Mouse (Mus musculus): ENCODE measurements around the gene Atxn7l1. TPM values are rescaled to one million over a fixed set of nuclear protein-coding genes. Genes with fewer than 3 reads are reported as not detected.

The Atxn7l1 gene
- polyA plus RNA-seq, 1 experiment from 2014 or later = 21.3 TPM

GRCm38 (mm10) chr12:33183138-33183627, 35.7 kb downstream of the Atxn7l1 start:
- no peak overlapping the region for H3K9ac ChIP-seq (ENCODE audit: low read length)
- no peaks in the 10 kb centered on the region for H3K27me3 ChIP-seq (ENCODE audit: control insufficient read depth, insufficient read depth, low read length)
- H3K9me3 ChIP-seq (ENCODE audit: control insufficient read depth, low read length) = no peaks in the 10 kb centered on the region
- H3K36me3 ChIP-seq (ENCODE audit: control insufficient read depth, insufficient read depth, low read length) = no peaks in the 10 kb centered on the region
- no peak overlapping the region for H3K4me3 ChIP-seq (ENCODE audit: low read depth, low read length)
- 71% methylated on average over 4 of the region's 4 CpGs for WGBS
- ATAC-seq (ENCODE audit: insufficient read depth, low FRiP score, low TSS enrichment) (no peak), DNase-seq (ENCODE audit: low spot score) (no peak)
- no peak overlapping the region for H3K27ac ChIP-seq (ENCODE audit: low read depth, low read length)
- no peaks in the 10 kb centered on the region for H3K4me1 ChIP-seq (ENCODE audit: control insufficient read depth, insufficient read depth, low read length)
- no peak overlapping the region for H3K4me2 ChIP-seq (ENCODE audit: low read depth)

- ATAC-seq (ENCODE audit: insufficient read depth, low FRiP score, low TSS enrichment) = no peak
- H3K9me3 ChIP-seq (ENCODE audit: control insufficient read depth, low read length) = no peaks in the 10 kb centered on the region
- no peak overlapping the region for H3K9ac ChIP-seq (ENCODE audit: low read length)
- no peak for DNase-seq (ENCODE audit: low spot score)
- no peak overlapping the region for H3K4me2 ChIP-seq (ENCODE audit: low read depth)
- 96% methylated on average over 3 of the region's 3 CpGs for WGBS
- H3K27me3 ChIP-seq (ENCODE audit: control insufficient read depth, insufficient read depth, low read length) = no peaks in the 10 kb centered on the region
- H3K4me1 ChIP-seq (ENCODE audit: control insufficient read depth, insufficient read depth, low read length) = no peaks in the 10 kb centered on the region
- no peaks in the 10 kb centered on the region for H3K36me3 ChIP-seq (ENCODE audit: control insufficient read depth, insufficient read depth, low read length)
- no peak overlapping the region for H3K27ac ChIP-seq (ENCODE audit: low read depth, low read length)
- no peak overlapping the region for H3K4me3 ChIP-seq (ENCODE audit: low read depth, low read length)
Measured at GRCm38 (mm10) chr12:33184137-33184536, 36.6 kb downstream of the Atxn7l1 start.

GRCm38 (mm10) chr12:33185046-33185445, 37.6 kb downstream of the Atxn7l1 start:
- no peak overlapping the region for H3K27ac ChIP-seq (ENCODE audit: low read depth, low read length)
- H3K9ac ChIP-seq (ENCODE audit: low read length) = no peak overlapping the region
- H3K27me3 ChIP-seq (ENCODE audit: control insufficient read depth, insufficient read depth, low read length) = no peaks in the 10 kb centered on the region
- H3K4me3 ChIP-seq (ENCODE audit: low read depth, low read length) = no peak overlapping the region
- H3K36me3 ChIP-seq (ENCODE audit: control insufficient read depth, insufficient read depth, low read length) = no peaks in the 10 kb centered on the region
- no peak for ATAC-seq (ENCODE audit: insufficient read depth, low FRiP score, low TSS enrichment)
- WGBS = 83% methylated on average over 6 of the region's 6 CpGs
- H3K4me1 ChIP-seq (ENCODE audit: control insufficient read depth, insufficient read depth, low read length) = no peaks in the 10 kb centered on the region
- DNase-seq (ENCODE audit: low spot score) = no peak
- no peak overlapping the region for H3K4me2 ChIP-seq (ENCODE audit: low read depth)
- H3K9me3 ChIP-seq (ENCODE audit: control insufficient read depth, low read length) = no peaks in the 10 kb centered on the region

- Histone ChIP-seq H3K4me2 (ENCODE audit: low read depth) (no peak overlapping the region), H3K36me3 (ENCODE audit: control insufficient read depth, insufficient read depth, low read length) (no peaks in the 10 kb centered on the region), H3K4me3 (ENCODE audit: low read depth, low read length) (no peak overlapping the region), H3K9me3 (ENCODE audit: control insufficient read depth, low read length) (no peaks in the 10 kb centered on the region), H3K27ac (ENCODE audit: low read depth, low read length) (no peak overlapping the region), H3K9ac (ENCODE audit: low read length) (no peak overlapping the region), H3K4me1 (ENCODE audit: control insufficient read depth, insufficient read depth, low read length) (no peaks in the 10 kb centered on the region), H3K27me3 (ENCODE audit: control insufficient read depth, insufficient read depth, low read length) (no peaks in the 10 kb centered on the region)
- WGBS = 91% methylated on average over 2 of the region's 2 CpGs
- DNase-seq (ENCODE audit: low spot score) (no peak), ATAC-seq (ENCODE audit: insufficient read depth, low FRiP score, low TSS enrichment) (no peak)
Measured at GRCm38 (mm10) chr12:33186331-33186730, 38.8 kb downstream of the Atxn7l1 start.

- Histone ChIP-seq H3K9me3 (ENCODE audit: control insufficient read depth, low read length) (no peaks in the 10 kb centered on the region), H3K27ac (ENCODE audit: low read depth, low read length) (no peak overlapping the region), H3K27me3 (ENCODE audit: control insufficient read depth, insufficient read depth, low read length) (no peaks in the 10 kb centered on the region), H3K4me1 (ENCODE audit: control insufficient read depth, insufficient read depth, low read length) (0 out of 2 replicates have a peak, but pooled peaks cover 2% of the 10 kb centered on the region), H3K9ac (ENCODE audit: low read length) (no peak overlapping the region), H3K36me3 (ENCODE audit: control insufficient read depth, insufficient read depth, low read length) (no peaks in the 10 kb centered on the region), H3K4me3 (ENCODE audit: low read depth, low read length) (no peak overlapping the region), H3K4me2 (ENCODE audit: low read depth) (no peak overlapping the region)
- DNase-seq (ENCODE audit: low spot score) (no peak), ATAC-seq (ENCODE audit: insufficient read depth, low FRiP score, low TSS enrichment) (no peak)
- 94% methylated on average over 7 of the region's 7 CpGs for WGBS
Measured at GRCm38 (mm10) chr12:33190133-33190532, 42.6 kb downstream of the Atxn7l1 start.

- Histone ChIP-seq H3K4me1 (ENCODE audit: control insufficient read depth, insufficient read depth, low read length) (0 out of 2 replicates have a peak, but pooled peaks cover 2% of the 10 kb centered on the region), H3K4me3 (ENCODE audit: low read depth, low read length) (no peak overlapping the region), H3K36me3 (ENCODE audit: control insufficient read depth, insufficient read depth, low read length) (no peaks in the 10 kb centered on the region), H3K27ac (ENCODE audit: low read depth, low read length) (no peak overlapping the region), H3K27me3 (ENCODE audit: control insufficient read depth, insufficient read depth, low read length) (no peaks in the 10 kb centered on the region), H3K4me2 (ENCODE audit: low read depth) (no peak overlapping the region), H3K9me3 (ENCODE audit: control insufficient read depth, low read length) (no peaks in the 10 kb centered on the region), H3K9ac (ENCODE audit: low read length) (no peak overlapping the region)
- ATAC-seq (ENCODE audit: insufficient read depth, low FRiP score, low TSS enrichment) (no peak), DNase-seq (ENCODE audit: low spot score) (no peak)
- 77% methylated on average over 6 of the region's 6 CpGs for whole genome bisulfite sequencing
Measured at GRCm38 (mm10) chr12:33190633-33191032, 43.1 kb downstream of the Atxn7l1 start.

- Histone ChIP-seq H3K9me3 (ENCODE audit: control insufficient read depth, low read length) (no peaks in the 10 kb centered on the region), H3K4me3 (ENCODE audit: low read depth, low read length) (no peak overlapping the region), H3K27me3 (ENCODE audit: control insufficient read depth, insufficient read depth, low read length) (no peaks in the 10 kb centered on the region), H3K4me2 (ENCODE audit: low read depth) (no peak overlapping the region), H3K36me3 (ENCODE audit: control insufficient read depth, insufficient read depth, low read length) (no peaks in the 10 kb centered on the region), H3K9ac (ENCODE audit: low read length) (no peak overlapping the region), H3K27ac (ENCODE audit: low read depth, low read length) (no peak overlapping the region), H3K4me1 (ENCODE audit: control insufficient read depth, insufficient read depth, low read length) (peaks cover 11% of the 10 kb centered on the region)
- DNase-seq (ENCODE audit: low spot score) (no peak), ATAC-seq (ENCODE audit: insufficient read depth, low FRiP score, low TSS enrichment) (no peak)
- 26% methylated on average over 11 of the region's 11 CpGs for WGBS
Measured at GRCm38 (mm10) chr12:33193408-33193901, 46.0 kb downstream of the Atxn7l1 start.

- 26% methylated on average over 8 of the region's 8 CpGs for WGBS
- Histone ChIP-seq H3K9me3 (ENCODE audit: control insufficient read depth, low read length) (no peaks in the 10 kb centered on the region), H3K27ac (ENCODE audit: low read depth, low read length) (no peak overlapping the region), H3K4me1 (ENCODE audit: control insufficient read depth, insufficient read depth, low read length) (peaks cover 11% of the 10 kb centered on the region), H3K9ac (ENCODE audit: low read length) (no peak overlapping the region), H3K4me2 (ENCODE audit: low read depth) (no peak overlapping the region), H3K4me3 (ENCODE audit: low read depth, low read length) (no peak overlapping the region), H3K27me3 (ENCODE audit: control insufficient read depth, insufficient read depth, low read length) (no peaks in the 10 kb centered on the region), H3K36me3 (ENCODE audit: control insufficient read depth, insufficient read depth, low read length) (no peaks in the 10 kb centered on the region)
- ATAC-seq (ENCODE audit: insufficient read depth, low FRiP score, low TSS enrichment) (no peak), DNase-seq (ENCODE audit: low spot score) (no peak)
Measured at GRCm38 (mm10) chr12:33195175-33195574, 47.7 kb downstream of the Atxn7l1 start.

- peak; percentile 80 for ATAC-seq (ENCODE audit: insufficient read depth, low FRiP score, low TSS enrichment)
- no peaks in the 10 kb centered on the region for H3K27me3 ChIP-seq (ENCODE audit: control insufficient read depth, insufficient read depth, low read length)
Measured at GRCm38 (mm10) chr12:33197287-33197686, 49.8 kb downstream of the Atxn7l1 start.

More at GRCm38 (mm10) chr12:33197287-33197686, 49.8 kb downstream of the Atxn7l1 start:
- WGBS = 33% methylated on average over 6 of the region's 6 CpGs
- Histone ChIP-seq H3K36me3 (ENCODE audit: control insufficient read depth, insufficient read depth, low read length) (no peaks in the 10 kb centered on the region), H3K4me1 (ENCODE audit: control insufficient read depth, insufficient read depth, low read length) (peaks cover 12% of the 10 kb centered on the region), H3K4me3 (ENCODE audit: low read depth, low read length) (no peak overlapping the region), H3K27ac (ENCODE audit: low read depth, low read length) (no peak overlapping the region), H3K4me2 (ENCODE audit: low read depth) (no peak overlapping the region), H3K9me3 (ENCODE audit: control insufficient read depth, low read length) (no peaks in the 10 kb centered on the region), H3K9ac (ENCODE audit: low read length) (no peak overlapping the region)
- peak; percentile 56 for DNase-seq (ENCODE audit: low spot score)

All from neural tube, embryonic 11.5 days (tissue).